Mouse (Mus musculus) heart, postnatal 0 days (tissue): ENCODE measurements around the gene Sult1e1.

ENCODE experiments used
- CTCF ChIP-seq: IDR thresholded peaks from 2 replicates; pipeline ENCODE4 v1.5.1; 2016; ENCODE audit warnings: antibody characterized with exemption, control low read depth, low read depth
- EP300 ChIP-seq: IDR thresholded peaks from 2 replicates; pipeline ENCODE4 v1.6.1; 2016; ENCODE audit warnings: antibody characterized with exemption, low read depth

GRCm38 (mm10) chr5:87567306-87567705 lies 24.1 kb downstream of the Sult1e1 start:
- no peak for TF ChIP-seq EP300
- no peak for TF ChIP-seq CTCF
